Mouse (Mus musculus): ENCODE data around the gene Aox3. TPM values are rescaled to one million over a fixed set of nuclear protein-coding genes. Genes with fewer than 3 reads are reported as not detected.

Gene Aox3
- total and polyA plus RNA-seq, 3 experiments, result not detected

DNA sequence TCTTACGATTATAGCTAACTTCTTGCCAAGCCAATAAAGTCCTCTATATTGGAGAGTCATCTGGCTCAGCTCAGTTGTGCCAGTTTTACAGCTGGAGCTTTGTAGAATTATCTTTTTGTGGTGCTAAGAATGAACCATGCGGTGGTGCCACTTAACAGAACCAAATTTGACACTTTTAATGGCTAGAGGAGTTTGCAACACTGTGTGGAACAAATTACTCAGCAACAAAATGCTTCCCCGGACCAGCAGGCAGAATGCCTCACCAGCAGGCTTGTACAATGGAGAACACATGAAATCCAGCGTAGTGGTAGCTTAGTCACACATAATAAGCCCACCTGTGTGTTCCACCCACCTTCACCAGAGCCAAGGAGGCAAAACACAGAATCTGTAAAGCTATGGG, 22.7 kb upstream of the Aox3 start:
- DNase-seq (ENCODE audit: low read depth, low spot score), result no peak
- TF ChIP-seq HCFC1 (IDR thresholded peaks at IDR 0.05; ENCODE audit: low read depth, low read length) (no peak), RCOR1 (IDR thresholded peaks at IDR 0.05; ENCODE audit: low read depth, low read length) (no peak), CHD2 (IDR thresholded peaks at IDR 0.05; ENCODE audit: low read length) (no peak), MYC (IDR thresholded peaks at IDR 0.05; ENCODE audit: low read depth, low read length) (no peak), CTCF (IDR thresholded peaks at IDR 0.05 in 2 of 3, conservative IDR thresholded peaks at IDR 0.05 in 1 of 3; ENCODE audit: control insufficient read depth in 1 of 3, insufficient read depth in 1 of 3, low read depth in 2 of 3, low read length in 3 of 3, poor library complexity in 1 of 3, severe bottlenecking in 1 of 3) (no peak), MXI1 (IDR thresholded peaks at IDR 0.05; ENCODE audit: low read depth, low read length) (no peak), CHD1 (IDR thresholded peaks at IDR 0.05; ENCODE audit: low read depth, low read length) (no peak), JUND (IDR thresholded peaks at IDR 0.05; ENCODE audit: low read depth, low read length) (no peak), ZMIZ1 (IDR thresholded peaks at IDR 0.05; ENCODE audit: low read depth, low read length) (no peak), TCF12 (IDR thresholded peaks at IDR 0.05; ENCODE audit: low read depth, low read length) (no peak), E2F4 (IDR thresholded peaks at IDR 0.05; ENCODE audit: borderline replicate concordance, low read depth, low read length) (no peak), POLR2AphosphoS2 (IDR thresholded peaks at IDR 0.05; ENCODE audit: low read length) (no peak), SMC3 (IDR thresholded peaks at IDR 0.05; ENCODE audit: low read depth, low read length) (no peak), ZC3H11A (IDR thresholded peaks at IDR 0.05; ENCODE audit: low read depth, low read length) (no peak)
- no peaks in the 10 kb centered on the region for H3K4me1 ChIP-seq (ENCODE audit: control insufficient read depth in 1 of 2, insufficient read depth in 2 of 2, low read length in 2 of 2)

DNA sequence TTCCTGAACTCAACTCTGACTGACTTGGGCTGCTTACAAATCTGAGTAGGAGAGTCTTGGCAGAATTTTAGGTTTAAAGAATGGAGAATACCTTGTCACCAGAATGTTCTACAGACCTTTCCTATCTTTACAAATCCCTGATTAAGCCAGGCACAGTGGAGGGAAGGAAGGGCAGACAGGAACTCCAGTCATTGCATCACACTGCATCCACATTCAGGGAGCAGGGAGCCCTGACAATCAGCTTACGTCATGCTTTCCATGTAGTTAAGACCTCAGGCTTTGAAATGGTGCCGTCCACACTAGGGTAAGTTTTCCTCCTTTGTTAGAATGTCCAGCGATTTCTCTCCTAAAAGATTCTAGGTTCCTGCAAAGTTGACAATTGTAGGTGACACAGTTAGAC, 21.7 kb upstream of the Aox3 start:
- no peak overlapping the region for H3K27ac ChIP-seq (ENCODE audit: control insufficient read depth, low read depth, low read length)
- DNase-seq (ENCODE audit: low read depth, low spot score), result no peak
- H3K9me3 ChIP-seq (replicated peaks; ENCODE audit: insufficient read depth, low read length), result no peaks in the 10 kb centered on the region
- H3K36me3 ChIP-seq (ENCODE audit: control insufficient read depth in 1 of 2, insufficient read depth in 2 of 2, low read length in 2 of 2), result no peaks in the 10 kb centered on the region
- H3K9ac ChIP-seq (ENCODE audit: control insufficient read depth, low read depth, low read length, poor library complexity, severe bottlenecking), result no peak overlapping the region
- no peak for TF ChIP-seq ZNF384 (IDR thresholded peaks at IDR 0.05; ENCODE audit: low read depth, low read length)
- no peak for TF ChIP-seq USF1 (IDR thresholded peaks at IDR 0.05; ENCODE audit: low read depth, low read length)
- TF ChIP-seq EP300 (IDR thresholded peaks at IDR 0.05; ENCODE audit: low read depth in 1 of 2, low read length in 2 of 2), result no peak
- TF ChIP-seq MAFK (IDR thresholded peaks at IDR 0.05; ENCODE audit: borderline replicate concordance, low read depth, low read length), result no peak
- no peak for TF ChIP-seq POLR2AphosphoS2 (IDR thresholded peaks at IDR 0.05; ENCODE audit: low read length)
- no peak for TF ChIP-seq ZMIZ1 (IDR thresholded peaks at IDR 0.05; ENCODE audit: low read depth, low read length)
- no peak for TF ChIP-seq NELFE (IDR thresholded peaks at IDR 0.05; ENCODE audit: low read depth, low read length)
- TF ChIP-seq BHLHE40 (IDR thresholded peaks at IDR 0.05; ENCODE audit: borderline replicate concordance, low read depth, low read length), result no peak
- no peaks in the 10 kb centered on the region for H3K79me2 ChIP-seq (ENCODE audit: control insufficient read depth, insufficient read depth, low read length, poor library complexity)
- H3K4me3 ChIP-seq (ENCODE audit: control insufficient read depth in 1 of 2, insufficient read depth in 1 of 2, low read depth in 2 of 2, low read length in 2 of 2), result no peak overlapping the region
- peaks cover 0 to 9% of the 10 kb centered on the region in 2 experiments; a peak in 3 of 4 replicates for H3K27me3 ChIP-seq (ENCODE audit: control insufficient read depth in 1 of 2, insufficient read depth in 2 of 2, low read length in 2 of 2)
- H3K4me1 ChIP-seq (ENCODE audit: control insufficient read depth in 1 of 2, insufficient read depth in 2 of 2, low read length in 2 of 2), result no peaks in the 10 kb centered on the region

More for the DNA sequence above, 22.7 kb upstream of the Aox3 start:
- Histone ChIP-seq H3K9me3 (replicated peaks; ENCODE audit: insufficient read depth, low read length) (no peaks in the 10 kb centered on the region), H3K4me3 (ENCODE audit: control insufficient read depth in 1 of 2, insufficient read depth in 1 of 2, low read depth in 2 of 2, low read length in 2 of 2) (no peak overlapping the region), H3K27ac (ENCODE audit: control insufficient read depth, low read depth, low read length) (no peak overlapping the region), H3K9ac (ENCODE audit: control insufficient read depth, low read depth, low read length, poor library complexity, severe bottlenecking) (no peak overlapping the region), H3K36me3 (ENCODE audit: control insufficient read depth in 1 of 2, insufficient read depth in 2 of 2, low read length in 2 of 2) (no peaks in the 10 kb centered on the region), H3K27me3 (ENCODE audit: control insufficient read depth in 1 of 2, insufficient read depth in 2 of 2, low read length in 2 of 2) (peaks cover 0 to 9% of the 10 kb centered on the region in 2 experiments; a peak in 3 of 4 replicates), H3K79me2 (ENCODE audit: control insufficient read depth, insufficient read depth, low read length, poor library complexity) (no peaks in the 10 kb centered on the region)

All from MEL (cell line).